ENCODE assay signal across 8 mouse cellular contexts in the genomic region with DNA sequence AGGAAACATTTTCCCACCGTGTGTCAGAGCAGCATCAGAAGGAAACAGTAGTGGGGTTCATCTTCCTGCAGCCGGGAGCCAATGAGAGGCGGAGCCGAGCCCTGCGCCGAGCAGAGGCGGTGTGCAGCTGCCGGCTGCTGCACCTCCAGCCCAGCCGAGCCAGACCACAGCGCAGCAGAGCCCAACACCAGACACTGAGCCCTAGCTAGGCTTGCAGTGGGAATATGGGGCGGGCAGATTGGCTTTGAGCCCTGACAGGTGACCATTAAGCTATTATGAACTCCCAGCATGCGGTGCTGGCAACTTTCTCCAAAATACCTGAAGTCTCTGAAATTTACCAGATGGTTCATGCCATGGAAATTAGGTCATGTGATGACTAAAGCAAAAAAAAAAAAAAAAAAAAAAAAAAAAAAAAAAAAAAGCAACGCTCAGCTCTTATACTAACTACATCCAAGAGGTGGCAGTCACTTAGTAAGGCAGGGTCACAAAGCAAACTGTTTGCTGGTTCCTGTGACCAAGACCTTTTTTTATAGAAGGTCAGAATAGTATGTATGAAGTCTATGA.
DNase-seq lines count a peak whose midpoint lies in the region; ATAC-seq lines count a peak whose summit lies in the region.

No protein-coding gene starts in this region.

- DNase-seq in layer of hippocampus, adult 11-12 months (ENCODE audit: low spot score) = peak; percentile 63
- DNase-seq in layer of hippocampus, adult 9-10 months (ENCODE audit: low spot score) = no peak
- peak; percentile 78 for DNase-seq in embryonic facial prominence, embryonic 11.5 days (ENCODE audit: low spot score)
- peak; percentile 99 for DNase-seq in heart, adult 11 months
- peak; percentile 58 for DNase-seq in kidney, adult 11 months
- DNase-seq in midbrain, embryonic 14.5 days = peak; percentile 86
- peak; percentile 75 for DNase-seq in spleen, adult 12 weeks (ENCODE audit: low spot score)

- no peaks in the 10 kb centered on the region for H3K36me3 ChIP-seq in embryonic facial prominence, embryonic 11.5 days (replicated peaks; ENCODE audit: control insufficient read depth, insufficient read depth, low read depth, low read length)
- no peaks in the 10 kb centered on the region for H3K36me3 ChIP-seq in limb, embryonic 12.5 days
- H3K36me3 ChIP-seq in midbrain, embryonic 14.5 days (ENCODE audit: control insufficient read depth, insufficient read depth, low read length) = no peaks in the 10 kb centered on the region

- H3K27me3 ChIP-seq in embryonic facial prominence, embryonic 11.5 days (ENCODE audit: control insufficient read depth, insufficient read depth, low read length) = no peaks in the 10 kb centered on the region
- no peaks in the 10 kb centered on the region for H3K27me3 ChIP-seq in limb, embryonic 12.5 days
- H3K27me3 ChIP-seq in midbrain, embryonic 14.5 days (ENCODE audit: control insufficient read depth, insufficient read depth, low read length) = no peaks in the 10 kb centered on the region

- peak; percentile 98 for ATAC-seq in embryonic facial prominence, embryonic 11.5 days (replicated peaks; ENCODE audit: insufficient number of reproducible peaks, low FRiP score, low TSS enrichment, low read depth)
- peak; percentile 97 for ATAC-seq in limb, embryonic 12.5 days (ENCODE audit: insufficient number of reproducible peaks, insufficient read depth, low FRiP score, low TSS enrichment, low read depth)
- ATAC-seq in midbrain, embryonic 14.5 days (ENCODE audit: low FRiP score, low TSS enrichment) = peak; percentile 98

- WGBS in embryonic facial prominence, embryonic 11.5 days = under 1% methylated on average over 13 of the region's 13 CpGs
- 2% methylated on average over 13 of the region's 13 CpGs for WGBS in limb, embryonic 12.5 days
- WGBS in midbrain, embryonic 14.5 days = under 1% methylated on average over 13 of the region's 13 CpGs

- peak overlapping the region; percentile 48 for H3K9ac ChIP-seq in embryonic facial prominence, embryonic 11.5 days (replicated peaks; ENCODE audit: low read length)
- H3K9ac ChIP-seq in limb, embryonic 12.5 days (replicated peaks) = peak overlapping the region; percentile 57; the same call in 1 of the 2 replicates
- H3K9ac ChIP-seq in midbrain, embryonic 14.5 days (replicated peaks; ENCODE audit: low read length) = peak overlapping the region; percentile 75

- H3K4me2 ChIP-seq in embryonic facial prominence, embryonic 11.5 days (ENCODE audit: low read depth, low read length) = peak overlapping the region; percentile 60
- peak overlapping the region; percentile 65 for H3K4me2 ChIP-seq in limb, embryonic 12.5 days
- peak overlapping the region; percentile 61 for H3K4me2 ChIP-seq in midbrain, embryonic 14.5 days (ENCODE audit: low read length)

- peak overlapping the region; percentile 42 for H3K4me3 ChIP-seq in embryonic facial prominence, embryonic 11.5 days (ENCODE audit: low read depth, low read length)
- H3K4me3 ChIP-seq in limb, embryonic 12.5 days (replicated peaks) = peak overlapping the region; percentile 42
- peak overlapping the region; percentile 45 for H3K4me3 ChIP-seq in midbrain, embryonic 14.5 days (replicated peaks; ENCODE audit: low read depth, low read length)

- no peaks in the 10 kb centered on the region for H3K4me1 ChIP-seq in embryonic facial prominence, embryonic 11.5 days (ENCODE audit: control insufficient read depth, insufficient read depth, low read length)
- H3K4me1 ChIP-seq in limb, embryonic 12.5 days (replicated peaks) = peaks cover 3% of the 10 kb centered on the region; the same call in 1 of the 2 replicates
- 0 out of 2 replicates have a peak, but pooled peaks cover 4% of the 10 kb centered on the region for H3K4me1 ChIP-seq in midbrain, embryonic 14.5 days (ENCODE audit: control insufficient read depth, insufficient read depth, low read length)

- H3K9me3 ChIP-seq in embryonic facial prominence, embryonic 11.5 days (replicated peaks; ENCODE audit: control insufficient read depth, low read length) = no peaks in the 10 kb centered on the region
- H3K9me3 ChIP-seq in limb, embryonic 12.5 days = no peaks in the 10 kb centered on the region
- no peaks in the 10 kb centered on the region for H3K9me3 ChIP-seq in midbrain, embryonic 14.5 days (ENCODE audit: control insufficient read depth, low read length)

- peak overlapping the region; percentile 28; the same call in 1 of the 2 replicates for H3K27ac ChIP-seq in embryonic facial prominence, embryonic 11.5 days (replicated peaks; ENCODE audit: low read depth, low read length)
- H3K27ac ChIP-seq in limb, embryonic 12.5 days = peak overlapping the region; percentile 73
- H3K27ac ChIP-seq in midbrain, embryonic 14.5 days (replicated peaks; ENCODE audit: low read depth, low read length) = peak overlapping the region; percentile 83

Comparison
In these comparisons a context has a peak if more than half of its experiments do, and no peak if none do; other contexts are left out.
1. H3K27ac ChIP-seq: peak in every context shown above with its lines; median percentile 83 in midbrain, embryonic 14.5 days; 73 in limb, embryonic 12.5 days; 28 in embryonic facial prominence, embryonic 11.5 days.